Mouse (Mus musculus) adrenal gland (tissue): ENCODE measurements around the gene Dbil5.

Source experiments
- intact Hi-C: fragments of 180-260 bp; cut with DNase I; formaldehyde crosslinking; loops from one replicate; pipeline ENCODE4 v1.15.1; 2025

The Dbil5 gene

GRCm38 (mm10) chr11:76268001-76268459 lies 50.6 kb downstream of the Dbil5 start:
- intact Hi-C loops, result no loop called here
